Mouse (Mus musculus) myocyte (in vitro differentiated cells): Measurements from ENCODE around the gene Tiam1. TPM values are rescaled to one million over a fixed set of nuclear protein-coding genes. Genes with fewer than 3 reads are reported as not detected.

Source experiments
- H3K27me3 ChIP-seq: one replicate; pipeline ENCODE4 v1.6.1; 2011; ENCODE audit not compliant: control insufficient read depth, insufficient read depth, insufficient read length
- H3K36me3 ChIP-seq: one replicate; pipeline ENCODE4 v1.6.1; 2011; ENCODE audit not compliant: control insufficient read depth, insufficient read depth
- H3K4me2 ChIP-seq: one replicate; pipeline ENCODE4 v1.6.1; 2011; ENCODE audit warnings: low read depth, control low read depth
- H3K4me3 ChIP-seq: one replicate; pipeline ENCODE4 v1.5.1; 2011; ENCODE audit warnings: mild to moderate bottlenecking, control low read depth, moderate library complexity
- H3K79me2 ChIP-seq: one replicate; pipeline ENCODE4 v1.6.1; 2011; ENCODE audit not compliant: control insufficient read depth, insufficient read depth
- H3ac ChIP-seq: one replicate; pipeline ENCODE4 v1.6.1; 2011; ENCODE audit not compliant: control insufficient read depth, insufficient read length
- CEBPB ChIP-seq: IDR thresholded peaks from 2 replicates; pipeline ENCODE4 v1.6.1; 2011; ENCODE audit warnings: mild to moderate bottlenecking, moderate library complexity; ENCODE audit not compliant: poor library complexity, insufficient read depth, severe bottlenecking
- E2F4 ChIP-seq: IDR thresholded peaks from one replicate; pipeline ENCODE4 v1.6.1; 2011; ENCODE audit warnings: mild to moderate bottlenecking, control low read depth, moderate library complexity; ENCODE audit not compliant: insufficient read depth
- MAX ChIP-seq: IDR thresholded peaks from one replicate; pipeline ENCODE4 v1.6.1; 2011; ENCODE audit warnings: low read depth, mild to moderate bottlenecking, control low read depth
- MYOD1 ChIP-seq, 3 experiments: IDR thresholded peaks; one replicate each; pipeline ENCODE4 v1.6.1; 2011; ENCODE audit warnings: control low read depth in 2 of 3, low read depth in 2 of 3, mild to moderate bottlenecking in 2 of 3, moderate library complexity in 1 of 3; ENCODE audit not compliant: insufficient read length in 2 of 3, control insufficient read depth in 1 of 3
- MYOG ChIP-seq, 3 experiments: IDR thresholded peaks; one replicate each; pipeline ENCODE4 v1.6.1; 2011; ENCODE audit warnings: control low read depth in 2 of 3, low read depth in 2 of 3, mild to moderate bottlenecking in 2 of 3; ENCODE audit not compliant: insufficient read length in 2 of 3, control insufficient read depth in 1 of 3, insufficient read depth in 1 of 3
- POLR2A ChIP-seq: IDR thresholded peaks from one replicate; pipeline ENCODE4 v1.6.1; 2011; ENCODE audit warnings: low read depth, mild to moderate bottlenecking, control low read depth, moderate library complexity; ENCODE audit not compliant: insufficient read length
- POLR2AphosphoS2 ChIP-seq: IDR thresholded peaks from one replicate; pipeline ENCODE4 v1.6.1; 2011; ENCODE audit warnings: low read depth, control low read depth; ENCODE audit not compliant: insufficient read length
- REST ChIP-seq: IDR thresholded peaks from one replicate; pipeline ENCODE4 v1.6.1; 2011; ENCODE audit warnings: mild to moderate bottlenecking, control low read depth, moderate library complexity; ENCODE audit not compliant: insufficient read depth, insufficient read length
- SRF ChIP-seq: IDR thresholded peaks from one replicate; pipeline ENCODE4 v1.6.1; 2011; ENCODE audit warnings: low read depth; ENCODE audit not compliant: control insufficient read depth, insufficient read length
- TCF12 ChIP-seq: IDR thresholded peaks from one replicate; pipeline ENCODE4 v1.6.1; 2011; ENCODE audit warnings: mild to moderate bottlenecking, control low read depth; ENCODE audit not compliant: poor library complexity, insufficient read depth, severe bottlenecking
- TCF3 ChIP-seq: IDR thresholded peaks from one replicate; pipeline ENCODE4 v1.6.1; 2011; ENCODE audit warnings: low read depth, control low read depth; ENCODE audit not compliant: insufficient read length
- USF1 ChIP-seq: IDR thresholded peaks from one replicate; pipeline ENCODE4 v1.6.1; 2011; ENCODE audit warnings: low read depth, mild to moderate bottlenecking, control low read depth, moderate library complexity
- polyA plus RNA-seq: library from polyadenylated mRNA; unstranded; fragments of >200 nt; fragmentation: generic; extraction: Trizol; gene quantifications from one replicate; pipeline ENCODE4 v1.2.1, GENCODE M21; 2012; ENCODE audit warnings: missing spikeins

The Tiam1 gene
- polyA plus RNA-seq, 1 experiment = 2.2 TPM

GRCm38 (mm10) chr16:89830221-89830648 lies 313.3 kb downstream of the Tiam1 start:
- H3K4me2 ChIP-seq = no peak overlapping the region
- no peaks in the 10 kb centered on the region for H3K27me3 ChIP-seq
- H3K36me3 ChIP-seq = no peaks in the 10 kb centered on the region
- H3ac ChIP-seq = no peak overlapping the region
- no peak overlapping the region for H3K4me3 ChIP-seq
- TF ChIP-seq POLR2A (no peak), USF1 (no peak), REST (no peak), E2F4 (no peak), SRF (no peak), MYOD1 (IDR thresholded peaks at IDR 0.05; ENCODE audit: control insufficient read depth in 1 of 3, insufficient read length in 2 of 3, low read depth in 2 of 3) (no peak), CEBPB (no peak), MAX (no peak), MYOG (IDR thresholded peaks at IDR 0.05; ENCODE audit: control insufficient read depth in 1 of 3, insufficient read depth in 1 of 3, insufficient read length in 2 of 3, low read depth in 2 of 3) (no peak), TCF12 (no peak), TCF3 (no peak), POLR2AphosphoS2 (no peak)
- no peaks in the 10 kb centered on the region for H3K79me2 ChIP-seq

GRCm38 (mm10) chr16:89827496-89828125 lies 316.0 kb downstream of the Tiam1 start:
- no peaks in the 10 kb centered on the region for H3K27me3 ChIP-seq
- TF ChIP-seq E2F4 (no peak), CEBPB (no peak), USF1 (no peak), TCF3 (no peak), POLR2AphosphoS2 (no peak), MYOD1 (IDR thresholded peaks at IDR 0.05; ENCODE audit: control insufficient read depth in 1 of 3, insufficient read length in 2 of 3, low read depth in 2 of 3) (no peak), MAX (no peak), TCF12 (no peak), POLR2A (no peak), REST (no peak), MYOG (IDR thresholded peaks at IDR 0.05; ENCODE audit: control insufficient read depth in 1 of 3, insufficient read depth in 1 of 3, insufficient read length in 2 of 3, low read depth in 2 of 3) (no peak), SRF (no peak)

GRCm38 (mm10) chr16:89825875-89826274 lies 317.7 kb downstream of the Tiam1 start:
- Histone ChIP-seq H3K36me3 (no peaks in the 10 kb centered on the region), H3K79me2 (no peaks in the 10 kb centered on the region), H3K4me3 (no peak overlapping the region), H3ac (no peak overlapping the region), H3K27me3 (no peaks in the 10 kb centered on the region), H3K4me2 (no peak overlapping the region)
- TF ChIP-seq POLR2A (no peak), CEBPB (no peak), USF1 (no peak), SRF (no peak), REST (no peak), TCF3 (no peak), TCF12 (no peak), MAX (no peak), POLR2AphosphoS2 (no peak), MYOG (IDR thresholded peaks at IDR 0.05; ENCODE audit: control insufficient read depth in 1 of 3, insufficient read depth in 1 of 3, insufficient read length in 2 of 3, low read depth in 2 of 3) (no peak), MYOD1 (IDR thresholded peaks at IDR 0.05; ENCODE audit: control insufficient read depth in 1 of 3, insufficient read length in 2 of 3, low read depth in 2 of 3) (no peak), E2F4 (no peak)

More at GRCm38 (mm10) chr16:89827496-89828125, 316.0 kb downstream of the Tiam1 start:
- H3K79me2 ChIP-seq = no peaks in the 10 kb centered on the region
- H3K4me2 ChIP-seq = no peak overlapping the region
- H3K4me3 ChIP-seq = no peak overlapping the region
- H3ac ChIP-seq = no peak overlapping the region
- no peaks in the 10 kb centered on the region for H3K36me3 ChIP-seq

- no peaks in the 10 kb centered on the region for H3K27me3 ChIP-seq
- no peak overlapping the region for H3K4me2 ChIP-seq
- TF ChIP-seq USF1 (no peak), E2F4 (no peak), MYOD1 (IDR thresholded peaks at IDR 0.05; ENCODE audit: control insufficient read depth in 1 of 3, insufficient read length in 2 of 3, low read depth in 2 of 3) (no peak), TCF12 (no peak), CEBPB (no peak), POLR2AphosphoS2 (no peak), REST (no peak)
- no peak overlapping the region for H3ac ChIP-seq
- no peaks in the 10 kb centered on the region for H3K36me3 ChIP-seq
- H3K79me2 ChIP-seq = no peaks in the 10 kb centered on the region
- H3K4me3 ChIP-seq = no peak overlapping the region
Observed at GRCm38 (mm10) chr16:89822882-89823281, 320.7 kb downstream of the Tiam1 start.

GRCm38 (mm10) chr16:89818661-89819060 lies 324.9 kb downstream of the Tiam1 start:
- H3K36me3 ChIP-seq = no peaks in the 10 kb centered on the region
- no peaks in the 10 kb centered on the region for H3K27me3 ChIP-seq
- no peak overlapping the region for H3ac ChIP-seq
- no peaks in the 10 kb centered on the region for H3K79me2 ChIP-seq
- no peak overlapping the region for H3K4me3 ChIP-seq
- TF ChIP-seq TCF12 (no peak), TCF3 (no peak), REST (no peak), CEBPB (no peak), USF1 (no peak), MYOG (IDR thresholded peaks at IDR 0.05; ENCODE audit: control insufficient read depth in 1 of 3, insufficient read depth in 1 of 3, insufficient read length in 2 of 3, low read depth in 2 of 3) (no peak), POLR2A (no peak), SRF (no peak), POLR2AphosphoS2 (no peak), MYOD1 (IDR thresholded peaks at IDR 0.05; ENCODE audit: control insufficient read depth in 1 of 3, insufficient read length in 2 of 3, low read depth in 2 of 3) (no peak), E2F4 (no peak), MAX (no peak)
- H3K4me2 ChIP-seq = no peak overlapping the region
